Mouse (Mus musculus) 416B (cell line): ENCODE measurements around the gene Vcl.

Experiments
- DNase-seq: peaks from one replicate; pipeline ENCODE4 v3.0.0; 2011; ENCODE audit warnings: low read depth

Vcl gene

GRCm38 (mm10) chr14:20928848-20929745, at the start of gene Vcl:
TSS of gene Vcl (plus strand) at chr14:20929398.
- DNase-seq: peak; percentile 98

- peak; percentile 85 for DNase-seq
Measured at GRCm38 (mm10) chr14:20884691-20885090, 44.5 kb upstream of the Vcl start.

- peak; percentile 96 for DNase-seq
Measured at GRCm38 (mm10) chr14:20885091-20885888, 43.9 kb upstream of the Vcl start.

GRCm38 (mm10) chr14:20886266-20886665, 42.9 kb upstream of the Vcl start:
- peak; percentile 44 for DNase-seq

GRCm38 (mm10) chr14:20887541-20888085, 41.6 kb upstream of the Vcl start:
- no peak for DNase-seq

GRCm38 (mm10) chr14:20891941-20892402, 37.2 kb upstream of the Vcl start:
- peak; percentile 53 for DNase-seq

- DNase-seq: no peak
Measured at GRCm38 (mm10) chr14:20893815-20894214, 35.4 kb upstream of the Vcl start.

- no peak for DNase-seq
Measured at GRCm38 (mm10) chr14:20901267-20901666, 27.9 kb upstream of the Vcl start.

GRCm38 (mm10) chr14:20903137-20903536, 26.1 kb upstream of the Vcl start:
- DNase-seq: peak; percentile 36

- DNase-seq: peak; percentile 81
Measured at GRCm38 (mm10) chr14:20911811-20912210, 17.4 kb upstream of the Vcl start.

GRCm38 (mm10) chr14:20914415-20914814, 14.8 kb upstream of the Vcl start:
- DNase-seq: no peak

- DNase-seq: peak; percentile 84
Measured at GRCm38 (mm10) chr14:20916625-20917612, 12.3 kb upstream of the Vcl start.

GRCm38 (mm10) chr14:20924071-20924789, 5.0 kb upstream of the Vcl start:
- peak; percentile 95 for DNase-seq

- DNase-seq: peak; percentile 87
Measured at GRCm38 (mm10) chr14:20927470-20928307, 1.5 kb upstream of the Vcl start.

- DNase-seq: no peak
Measured at GRCm38 (mm10) chr14:20928308-20928685, 901 bp upstream of the Vcl start.

GRCm38 (mm10) chr14:20929814-20930434, 726 bp downstream of the Vcl start:
- peak; percentile 63 for DNase-seq

- DNase-seq: peak; percentile 51
Measured at GRCm38 (mm10) chr14:20930481-20931391, 1.5 kb downstream of the Vcl start.

GRCm38 (mm10) chr14:20938424-20938823, 9.2 kb downstream of the Vcl start:
- DNase-seq: peak; percentile 85
